Mouse (Mus musculus) kidney, postnatal 0 days (tissue): ENCODE measurements at regions not wholly inside any gene's neighbourhood (a gene's known extent, or its start where the extent isn't known, plus 50 kb on each side); places are given as distances from the start of the nearest gene placed in this dataset.
A peak's percentile ranks its signal among the peaks of the same experiment; 100 is the strongest.

ENCODE experiments used
- ATAC-seq: fragments of 200-750 bp; cut with Nextera tagmentation; replicated peaks from 2 replicates; pipeline ENCODE4 v1.8.0; 2017; ENCODE audit warnings: low read depth, moderate number of reproducible peaks, moderate TSS enrichment, moderate library complexity; ENCODE audit not compliant: low FRiP score
- DNase-seq: peaks from one replicate; pipeline ENCODE4 v3.0.0-alpha.2; 2016; ENCODE audit warnings: low spot score
- H3K27ac ChIP-seq: fragments of 300-500 bp; sonication (generic); 2 replicates; pipeline ENCODE4 v1.5.1; 2014; ENCODE audit warnings: mild to moderate bottlenecking
- H3K27me3 ChIP-seq: fragments of 300-500 bp; sonication (generic); 2 replicates; pipeline ENCODE4 v1.6.1; 2014; ENCODE audit warnings: low read length, mixed read lengths; ENCODE audit not compliant: insufficient read depth
- H3K36me3 ChIP-seq: fragments of 300-500 bp; sonication (generic); 2 replicates; pipeline ENCODE4 v1.6.1; 2014; ENCODE audit warnings: low read length, mixed read lengths; ENCODE audit not compliant: insufficient read depth
- H3K4me1 ChIP-seq: fragments of 300-500 bp; sonication (generic); replicated peaks from 2 replicates; pipeline ENCODE4 v1.6.1; 2014; ENCODE audit warnings: antibody characterized with exemption, low read length, mixed read lengths; ENCODE audit not compliant: insufficient read depth
- H3K4me2 ChIP-seq: fragments of 300-500 bp; sonication (generic); 2 replicates; pipeline ENCODE4 v1.6.1; 2014; ENCODE audit warnings: mild to moderate bottlenecking, low read length, moderate library complexity, mixed read lengths
- H3K4me3 ChIP-seq: fragments of 300-500 bp; sonication (generic); replicated peaks from 2 replicates; pipeline ENCODE4 v1.5.1; 2014; ENCODE audit warnings: low read depth, low read length
- H3K9ac ChIP-seq: fragments of 300-500 bp; sonication (generic); 2 replicates; pipeline ENCODE4 v1.6.1; 2014; ENCODE audit warnings: low read depth, low read length
- H3K9me3 ChIP-seq: fragments of 300-500 bp; sonication (generic); replicated peaks from 2 replicates; pipeline ENCODE4 v1.6.1; 2016; ENCODE audit warnings: low read length, inconsistent platforms, mixed read lengths
- CTCF ChIP-seq: IDR thresholded peaks from 2 replicates; pipeline ENCODE4 v1.5.1; 2016; ENCODE audit warnings: antibody characterized with exemption, low read depth, mild to moderate bottlenecking, moderate library complexity
- WGBS: fragments of 180-500 bp; shearing (Covaris S2); extraction: QIAGEN DNeasy Blood & Tissue Kit; methylation state at CpG from one replicate; pipeline ENCODE4 v1.1.7; 2014; 5-methylcytosine and 5-hydroxymethylcytosine counted together

- DNase-seq, result no peak
- Histone ChIP-seq H3K4me1 (peaks cover 6% of the 10 kb centered on the region; the same call in 1 of the 2 replicates), H3K9me3 (no peaks in the 10 kb centered on the region), H3K27me3 (no peaks in the 10 kb centered on the region), H3K27ac (no peak overlapping the region), H3K4me3 (no peak overlapping the region), H3K36me3 (no peaks in the 10 kb centered on the region), H3K4me2 (no peak overlapping the region), H3K9ac (no peak overlapping the region)
- ATAC-seq, result no peak
- TF ChIP-seq CTCF, result no peak
- WGBS, result 6% methylated on average over 6 of the region's 6 CpGs
Measured at GRCm38 (mm10) chr12:110206812-110207211, 72.1 kb upstream of the Dio3 start.

GRCm38 (mm10) chr12:110207246-110207852, 71.5 kb upstream of the Dio3 start:
- Histone ChIP-seq H3K9ac (no peak overlapping the region), H3K27ac (no peak overlapping the region), H3K4me1 (peaks cover 6% of the 10 kb centered on the region; the same call in 1 of the 2 replicates), H3K27me3 (no peaks in the 10 kb centered on the region), H3K4me2 (no peak overlapping the region), H3K4me3 (no peak overlapping the region), H3K9me3 (no peaks in the 10 kb centered on the region), H3K36me3 (no peaks in the 10 kb centered on the region)
- TF ChIP-seq CTCF, result no peak
- 52% methylated on average over 9 of the region's 9 CpGs for WGBS
- ATAC-seq, result no peak
- no peak for DNase-seq

GRCm38 (mm10) chr12:110212716-110213115, 66.2 kb upstream of the Dio3 start:
- 76% methylated on average over 4 of the region's 4 CpGs for WGBS
- H3K27ac ChIP-seq, result no peak overlapping the region

GRCm38 (mm10) chr12:110214833-110215232, 64.0 kb upstream of the Dio3 start:
- ATAC-seq (peak; percentile 76), DNase-seq (peak; percentile 68)
- H3K4me3 ChIP-seq, result no peak overlapping the region
- WGBS, result 20% methylated on average over 8 of the region's 8 CpGs
- no peak for TF ChIP-seq CTCF
- no peaks in the 10 kb centered on the region for H3K36me3 ChIP-seq
- no peak overlapping the region for H3K9ac ChIP-seq
- H3K9me3 ChIP-seq, result no peaks in the 10 kb centered on the region
- no peaks in the 10 kb centered on the region for H3K27me3 ChIP-seq
- no peaks in the 10 kb centered on the region for H3K4me1 ChIP-seq
- H3K4me2 ChIP-seq, result no peak overlapping the region
- no peak overlapping the region for H3K27ac ChIP-seq

More at GRCm38 (mm10) chr12:110212716-110213115, 66.2 kb upstream of the Dio3 start:
- no peaks in the 10 kb centered on the region for H3K27me3 ChIP-seq
- H3K4me3 ChIP-seq, result no peak overlapping the region
- H3K9me3 ChIP-seq, result no peaks in the 10 kb centered on the region
- TF ChIP-seq CTCF, result no peak
- H3K9ac ChIP-seq, result no peak overlapping the region
- DNase-seq, result no peak
- no peak for ATAC-seq
- no peaks in the 10 kb centered on the region for H3K36me3 ChIP-seq
- no peaks in the 10 kb centered on the region for H3K4me1 ChIP-seq
- no peak overlapping the region for H3K4me2 ChIP-seq

GRCm38 (mm10) chr12:110215311-110215710, 63.6 kb upstream of the Dio3 start:
- no peaks in the 10 kb centered on the region for H3K9me3 ChIP-seq
- H3K4me1 ChIP-seq, result no peaks in the 10 kb centered on the region
- peak; percentile 72; the same call in 1 of the 2 replicates for ATAC-seq
- DNase-seq, result peak; percentile 7
- H3K27ac ChIP-seq, result no peak overlapping the region
- H3K27me3 ChIP-seq, result no peaks in the 10 kb centered on the region
- WGBS, result 53% methylated on average over 6 of the region's 6 CpGs
- H3K36me3 ChIP-seq, result no peaks in the 10 kb centered on the region
- no peak overlapping the region for H3K9ac ChIP-seq
- H3K4me2 ChIP-seq, result no peak overlapping the region
- H3K4me3 ChIP-seq, result no peak overlapping the region
- TF ChIP-seq CTCF, result no peak

- ATAC-seq (no peak), DNase-seq (no peak)
- H3K9ac ChIP-seq, result no peak overlapping the region
- H3K4me2 ChIP-seq, result no peak overlapping the region
- no peak for TF ChIP-seq CTCF
- H3K36me3 ChIP-seq, result no peaks in the 10 kb centered on the region
- H3K4me3 ChIP-seq, result no peak overlapping the region
- H3K27me3 ChIP-seq, result no peaks in the 10 kb centered on the region
- no peaks in the 10 kb centered on the region for H3K4me1 ChIP-seq
- H3K27ac ChIP-seq, result no peak overlapping the region
- no peaks in the 10 kb centered on the region for H3K9me3 ChIP-seq
- 85% methylated on average over 8 of the region's 8 CpGs for WGBS
Measured at GRCm38 (mm10) chr12:110219750-110220149, 59.1 kb upstream of the Dio3 start.

GRCm38 (mm10) chr12:110220516-110220915, 58.4 kb upstream of the Dio3 start:
- Histone ChIP-seq H3K4me3 (no peak overlapping the region), H3K4me1 (no peaks in the 10 kb centered on the region), H3K36me3 (no peaks in the 10 kb centered on the region), H3K9me3 (no peaks in the 10 kb centered on the region), H3K9ac (no peak overlapping the region), H3K27ac (no peak overlapping the region), H3K27me3 (no peaks in the 10 kb centered on the region), H3K4me2 (no peak overlapping the region)
- ATAC-seq (peak; percentile 75; the same call in 1 of the 2 replicates), DNase-seq (no peak)
- WGBS, result 53% methylated on average over 8 of the region's 8 CpGs
- TF ChIP-seq CTCF, result no peak
